Mouse (Mus musculus): ENCODE measurements around the gene Pacs1.
"Not testable (repeated sequence)": the region's sequence is repeated elsewhere in the genome, so short reads cannot be mapped to it uniquely, and the experiment has no call there.

GRCm38 (mm10) chr19:5149041-5149440 is 123.9 kb downstream of the Pacs1 start:
- TF ChIP-seq GATA1 (IDR thresholded peaks at IDR 0.05; ENCODE audit: borderline replicate concordance, low read length); CTCF (IDR thresholded peaks at IDR 0.05; ENCODE audit: low read depth, low read length): not testable (repeated sequence)

Measured in G1E (cell line).